Mouse (Mus musculus) T-helper 2 cell (primary cell): ENCODE measurements at regions not wholly inside any gene's neighbourhood (a gene's known extent, or its start where the extent isn't known, plus 50 kb on each side); places are given as distances from the start of the nearest gene placed in this dataset.

Experiments used
- in situ Hi-C: fragments of 300-600 bp; cut with MboI, MseI; formaldehyde crosslinking; loops from one replicate; pipeline ENCODE4 v1.15.1; 2025; ENCODE audit warnings: high pct_unique_total_duplicates

DNA sequence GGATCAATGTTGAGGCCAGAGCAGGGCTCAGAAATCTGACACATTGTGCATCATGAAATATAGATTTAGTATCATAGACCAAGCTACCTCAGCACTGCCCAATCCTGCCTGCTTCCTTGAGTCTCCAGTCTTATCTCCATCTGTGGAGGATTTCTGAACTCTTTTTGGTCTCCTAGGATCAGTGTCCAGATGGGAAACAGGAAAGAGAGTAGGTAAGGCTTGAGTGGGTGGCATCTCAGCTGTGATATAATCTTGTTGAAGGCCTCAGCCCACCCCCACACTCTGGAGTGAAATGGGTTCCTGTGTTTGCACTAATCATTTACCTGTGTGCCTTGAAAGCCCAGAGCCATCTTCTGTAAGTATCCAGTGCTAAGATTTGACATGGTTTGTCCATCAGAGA lies 74.3 kb upstream of the Aff3 start:
- in situ Hi-C loops: no loop called here

DNA sequence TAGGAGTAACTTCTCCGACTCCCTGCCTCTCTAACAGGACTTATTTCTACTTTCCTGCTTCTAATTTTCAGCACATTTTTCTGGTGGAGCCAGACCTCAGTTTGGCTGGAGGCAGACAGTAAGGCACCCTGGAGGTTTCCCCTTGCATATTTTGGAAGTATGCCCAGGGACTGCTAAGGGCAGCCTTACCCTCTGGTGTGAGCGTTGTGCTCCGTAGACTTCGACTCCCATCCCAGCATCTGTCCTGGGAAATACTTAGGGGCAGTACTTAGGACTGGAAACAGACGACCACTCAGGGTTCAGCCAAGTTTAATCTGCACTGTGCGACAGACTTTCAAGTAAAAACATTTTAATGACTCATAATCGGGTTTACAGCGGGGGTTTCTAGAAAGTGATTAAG lies 71.0 kb upstream of the Aff3 start:
- in situ Hi-C loops: no loop called here

GRCm38 (mm10) chr1:38733201-38733600 lies 68.4 kb upstream of the Aff3 start:
- in situ Hi-C loops: no loop called here

DNA sequence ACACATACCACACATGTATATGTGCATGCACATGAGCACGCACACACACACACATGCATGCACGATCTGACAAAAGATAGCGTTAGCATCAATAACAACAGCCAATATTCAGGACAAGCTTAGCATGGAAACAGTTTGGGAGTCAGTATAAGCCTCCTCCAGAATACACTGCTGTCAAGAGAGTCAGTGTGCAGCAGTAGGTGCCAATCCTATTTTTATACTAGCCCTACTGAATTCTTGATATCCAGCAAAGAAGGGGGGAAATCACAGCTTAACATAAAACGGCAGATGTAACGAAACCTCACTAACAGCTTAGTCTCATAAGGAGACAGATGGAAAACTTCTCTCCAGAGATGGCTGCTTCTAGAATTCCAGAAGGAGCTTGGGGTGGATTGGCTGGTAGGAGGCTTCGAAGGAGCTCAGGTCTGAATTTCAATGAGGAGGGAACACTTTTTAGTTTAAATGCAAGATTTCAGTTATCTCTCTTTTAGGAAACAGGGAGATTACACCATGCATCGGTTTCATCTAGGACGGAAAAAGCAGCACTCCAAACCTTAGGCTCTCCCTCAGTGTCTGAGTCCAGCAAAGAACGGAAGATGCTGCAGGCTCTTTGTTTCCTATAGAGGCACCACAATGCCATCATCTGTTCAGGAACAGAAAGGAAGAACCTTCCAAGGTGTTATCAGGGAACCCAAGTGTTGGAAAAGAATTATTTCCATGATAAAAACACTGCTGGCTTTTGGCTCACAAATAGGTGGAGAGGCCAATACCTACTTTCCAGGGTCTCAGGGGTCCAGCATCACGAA lies 65.4 kb upstream of the Aff3 start:
- in situ Hi-C loops: no loop called here

DNA sequence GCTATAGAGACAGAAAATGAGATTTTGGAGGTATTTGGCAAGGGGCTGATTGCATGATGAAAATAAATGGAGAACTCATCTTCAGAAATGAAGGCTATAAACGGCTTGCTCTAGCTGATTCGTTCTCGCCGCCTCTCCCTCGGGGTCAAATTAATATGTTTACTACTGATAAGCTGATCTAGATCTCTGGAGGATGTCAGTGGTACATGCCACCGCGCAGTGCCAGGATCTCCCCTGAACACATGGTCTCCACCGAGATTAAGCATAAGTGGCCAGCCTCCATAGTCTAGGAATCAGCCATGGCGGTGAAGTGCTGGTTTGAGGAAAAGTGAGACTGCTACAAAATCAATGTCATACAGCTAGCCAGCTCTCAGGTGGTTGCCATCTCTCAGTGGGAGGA lies 61.0 kb upstream of the Aff3 start:
- in situ Hi-C loops: no loop called here

DNA sequence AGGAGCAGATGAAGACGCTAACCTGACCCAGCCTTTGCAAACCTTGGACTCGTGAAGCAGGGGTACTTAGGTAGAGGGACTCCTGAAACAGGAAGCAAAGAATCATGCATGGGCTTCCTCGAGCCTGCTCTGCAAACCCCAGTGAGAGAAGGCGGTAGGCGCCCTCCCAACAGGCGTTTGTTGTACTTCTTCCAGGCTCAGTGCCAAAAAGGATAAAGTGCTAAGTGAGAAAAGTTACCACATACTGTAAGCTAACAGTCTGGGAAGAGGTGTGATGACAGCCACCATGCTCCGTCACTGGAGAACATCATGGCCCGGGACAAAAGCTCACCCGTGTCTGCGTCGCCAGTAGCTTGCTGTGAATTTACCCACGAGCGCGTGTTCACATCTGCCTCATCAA lies 59.9 kb upstream of the Aff3 start:
- in situ Hi-C loops: loop anchor here (5.0 kb wide), 1 partner anchor 52 kb away; no protein-coding TSS in a partner anchor

DNA sequence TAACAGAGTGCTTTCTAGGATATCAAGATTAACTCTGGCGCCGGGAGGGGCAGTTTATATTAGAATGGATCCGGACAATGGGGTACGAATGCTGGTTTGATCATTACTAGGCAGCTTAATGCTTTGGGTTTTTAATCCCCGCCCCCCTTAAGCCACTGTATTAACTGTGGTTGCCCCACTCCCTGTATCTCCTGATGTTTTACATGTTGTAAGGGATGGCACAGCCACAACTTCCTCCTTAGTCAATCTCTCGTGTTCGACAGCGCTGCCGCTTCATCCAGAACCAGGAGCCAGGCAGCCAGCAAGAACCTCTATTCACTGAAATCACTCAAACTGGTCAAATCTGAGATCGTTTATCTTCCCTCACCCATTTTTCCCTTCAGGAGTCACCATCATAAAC lies 57.4 kb upstream of the Aff3 start:
- in situ Hi-C loops: loop anchor here (5.0 kb wide), 1 partner anchor 50 kb away; no protein-coding TSS in a partner anchor

- in situ Hi-C loops: loop anchor here (5.0 kb wide), 1 partner anchor 48 kb away; no protein-coding TSS in a partner anchor
Measured at GRCm38 (mm10) chr1:38720287-38720686, 55.5 kb upstream of the Aff3 start.

DNA sequence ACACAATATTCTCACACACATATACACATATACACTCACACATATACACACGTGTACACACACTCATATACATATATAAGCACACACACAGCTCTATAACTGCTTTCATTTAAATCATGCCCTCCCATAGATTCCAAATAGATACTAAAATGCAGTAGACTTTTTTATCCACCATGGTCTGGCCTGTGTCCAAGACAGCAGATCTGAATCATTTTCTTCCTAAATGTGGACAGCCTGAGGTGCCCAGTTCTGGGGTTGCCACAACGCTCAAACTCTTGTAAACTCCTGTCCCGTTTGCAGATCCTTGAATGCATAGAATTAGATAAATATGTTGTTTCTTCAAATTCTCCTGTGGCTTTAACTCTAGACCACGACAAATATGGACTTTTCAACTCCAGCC lies 50.9 kb upstream of the Aff3 start:
- in situ Hi-C loops: loop anchor here (5.0 kb wide), 1 partner anchor 72 kb away; no protein-coding TSS in a partner anchor
